Mouse (Mus musculus) heart, adult 8-10 months (tissue): Measurements from ENCODE around the gene Nes. TPM values are rescaled to one million over a fixed set of nuclear protein-coding genes. Genes with fewer than 3 reads are reported as not detected.

Source experiments
- DNase-seq: peaks from one replicate; pipeline ENCODE4 v3.0.0; 2022; ENCODE audit warnings: low spot score
- total RNA-seq, 4 experiments: library from RNA; stranded (reverse); gene quantifications; 2 replicates each; pipeline ENCODE4 v1.2.4; 2022

Nes gene
- total RNA-seq = 10 to 100 TPM; 10.1 to 25.1 (median 18.9) TPM

DNA sequence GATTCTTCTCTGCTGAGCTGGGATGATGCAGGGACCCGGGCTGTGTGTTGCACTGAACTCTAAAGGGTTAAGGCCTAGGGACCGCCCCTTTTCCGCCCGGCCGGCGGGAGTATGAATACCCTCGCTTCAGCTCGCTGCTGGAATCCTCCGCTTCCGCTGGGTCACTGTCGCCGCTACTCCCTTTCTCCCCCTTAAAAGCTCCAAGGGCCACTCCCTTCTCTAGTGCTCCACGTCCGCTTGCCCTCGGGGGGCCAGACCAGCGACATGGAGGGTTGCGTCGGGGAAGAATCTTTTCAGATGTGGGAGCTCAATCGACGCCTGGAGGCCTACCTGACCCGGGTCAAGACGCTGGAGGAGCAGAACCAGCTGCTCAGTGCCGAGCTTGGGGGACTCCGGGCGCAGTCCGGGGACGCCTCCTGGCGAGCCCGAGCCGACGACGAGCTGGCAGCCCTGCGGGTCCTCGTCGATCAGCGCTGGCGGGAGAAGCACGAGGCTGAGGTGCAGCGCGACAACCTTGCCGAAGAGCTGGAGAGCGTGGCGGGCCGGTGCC, at the start of gene Nes:
Gene Nes, plus strand, starts transcription at position 140 of the 550 bp plus-strand sequence.
- DNase-seq = peak; percentile 82

DNA sequence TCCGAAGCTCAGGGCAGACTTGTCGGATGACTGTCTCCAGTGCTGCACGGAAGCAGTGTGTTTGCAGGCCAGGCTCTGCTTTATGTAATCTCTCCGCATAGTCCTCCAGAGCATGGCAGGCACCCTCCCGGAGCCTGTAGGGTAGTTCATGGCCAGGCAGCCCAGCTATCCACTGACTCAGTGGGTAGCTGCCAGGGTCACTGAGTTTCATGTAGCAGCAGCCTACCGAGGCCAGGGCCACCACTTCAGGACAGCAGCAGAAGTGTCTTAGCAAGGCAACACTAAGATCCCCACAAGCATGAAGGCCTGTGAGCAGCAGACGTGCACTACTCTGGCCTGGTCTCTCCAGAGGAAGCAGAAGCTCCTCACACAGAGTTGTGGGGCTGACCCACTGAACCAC, 45.9 kb upstream of the Nes start:
- no peak for DNase-seq

DNA sequence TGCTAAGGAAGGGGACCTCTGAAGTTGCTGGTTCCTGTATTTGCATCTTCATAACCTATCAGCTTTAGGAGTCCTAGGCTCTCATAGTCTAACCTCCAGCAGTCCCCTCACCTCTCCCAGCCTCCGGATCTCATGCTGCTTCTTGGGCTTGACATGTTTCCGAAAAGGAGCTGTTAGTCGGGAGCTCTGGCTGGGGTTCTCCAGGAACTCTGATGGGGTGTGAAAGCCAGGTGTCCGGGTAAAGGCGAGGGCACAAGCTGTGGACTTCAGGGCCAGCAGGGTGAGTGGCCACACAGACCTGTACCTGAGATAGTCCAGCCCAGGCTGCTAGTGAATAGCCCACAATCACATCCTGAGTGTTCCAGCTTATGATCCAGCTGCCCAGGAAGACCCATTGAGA, 43.4 kb upstream of the Nes start:
- DNase-seq = no peak

DNA sequence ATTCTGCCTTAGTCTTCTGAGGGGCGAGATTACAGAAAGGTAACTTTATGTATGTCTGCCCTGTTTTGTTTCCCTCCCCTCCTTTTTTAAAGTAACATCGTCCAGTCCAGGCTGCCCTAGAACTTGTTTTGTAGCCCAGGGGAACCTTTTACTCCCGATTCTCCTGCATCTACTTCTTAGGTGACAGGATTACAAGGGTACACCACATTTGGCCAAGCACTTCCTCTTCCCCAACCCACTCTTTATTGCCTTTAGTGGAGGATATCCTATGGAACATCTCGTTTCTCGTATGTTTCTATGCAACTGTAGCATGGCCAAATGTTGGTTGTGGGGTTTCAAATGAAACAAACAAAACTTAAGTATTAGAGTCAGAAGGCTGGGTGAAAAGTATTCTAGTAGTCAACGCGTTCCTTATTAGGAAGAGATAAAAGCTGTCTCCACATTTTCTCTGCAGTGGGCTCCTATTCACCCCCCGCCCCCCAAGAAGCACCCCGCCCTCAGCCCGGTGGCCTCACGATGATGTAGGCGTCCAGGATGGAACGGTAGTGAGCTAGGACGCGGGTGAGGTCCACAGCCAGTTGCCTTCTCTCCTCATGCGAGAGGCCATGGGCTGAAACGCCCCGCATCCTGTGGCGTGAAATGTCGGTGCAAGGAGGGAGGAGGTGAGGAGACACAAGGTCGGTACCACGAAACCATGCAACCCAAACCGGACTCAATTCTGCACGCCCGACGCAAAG, 41.4 kb upstream of the Nes start:
- DNase-seq = no peak

DNA sequence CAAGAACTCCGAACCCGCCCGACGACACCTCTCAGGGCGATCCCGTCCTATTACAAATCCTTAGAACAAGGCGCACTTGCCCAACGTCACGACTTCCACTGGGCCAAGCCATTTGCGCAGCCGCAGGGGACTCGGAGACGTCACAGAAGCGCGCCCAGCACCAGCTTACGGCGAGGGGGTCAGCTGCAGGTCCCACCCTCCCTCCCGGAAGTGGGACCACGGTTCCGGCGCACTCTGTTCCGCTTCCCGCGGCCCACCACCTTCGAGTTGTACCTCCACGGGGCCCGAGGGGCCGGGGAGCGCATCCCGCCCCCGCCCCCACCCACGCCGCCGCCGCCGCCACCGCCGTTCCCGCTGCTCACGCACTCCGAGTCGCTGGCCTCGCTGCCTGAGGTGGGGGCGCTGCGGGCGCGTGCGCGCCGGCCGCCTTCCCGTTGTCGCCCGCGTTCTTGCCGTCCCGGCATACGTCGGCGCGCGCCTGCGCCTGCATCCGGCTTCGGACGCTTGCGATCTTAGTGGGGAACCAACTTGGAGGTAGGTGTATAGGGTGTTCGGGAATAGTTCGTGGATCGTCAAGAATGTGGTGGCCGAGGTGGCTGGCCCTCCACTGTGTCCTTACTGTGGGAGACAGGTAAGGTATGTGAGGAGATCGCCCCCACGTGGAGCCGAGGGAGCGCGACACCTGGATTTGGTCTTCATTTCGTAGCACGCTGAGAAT, 40.6 kb upstream of the Nes start, which contains the start of the genes Isg20l2 and Rrnad1:
Gene Isg20l2, plus strand, starts transcription at position 237 of the 718 bp plus-strand sequence.
Gene Rrnad1, minus strand, starts transcription at position 640 of the 718 bp plus-strand sequence.
- DNase-seq = peak; percentile 97

DNA sequence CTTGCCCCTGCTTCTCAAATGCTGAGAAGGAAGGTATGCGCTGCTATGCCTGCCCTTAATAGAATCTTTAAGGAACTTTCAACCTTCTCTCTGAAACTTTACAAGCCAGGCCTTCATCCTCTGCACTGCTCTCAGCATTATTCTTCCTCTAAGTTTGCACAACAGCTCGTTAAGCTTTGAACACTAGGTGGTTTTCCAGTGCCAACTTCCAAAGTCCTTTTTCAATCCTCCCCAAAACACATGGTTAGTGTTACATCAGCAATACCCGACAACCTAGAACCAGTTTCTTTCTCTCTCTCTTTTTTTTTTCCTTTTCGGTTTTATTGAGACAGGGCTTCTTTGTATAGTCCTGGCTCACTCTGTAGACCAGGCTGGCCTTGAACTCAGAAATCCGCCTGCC, 36.9 kb upstream of the Nes start:
- no peak for DNase-seq

DNA sequence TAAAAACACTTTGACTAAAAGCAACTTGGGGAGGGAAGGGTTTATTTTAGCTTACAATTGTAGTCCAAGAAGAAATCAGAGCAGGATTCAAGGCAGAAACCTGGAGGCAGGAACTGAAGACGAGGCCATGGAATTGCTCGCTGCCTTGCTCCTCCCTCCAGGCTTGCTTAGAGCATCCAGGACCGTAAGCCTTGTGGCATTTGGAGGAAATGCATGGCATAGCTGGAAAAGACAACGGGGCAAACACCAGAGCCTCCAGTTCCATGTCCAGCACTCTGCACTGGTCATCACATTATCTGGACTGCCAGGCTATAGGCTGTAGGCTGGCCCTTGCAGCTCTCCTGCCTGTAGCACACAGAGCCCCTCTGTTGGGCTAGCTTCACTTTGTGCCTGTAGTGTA, 36.4 kb upstream of the Nes start:
- no peak for DNase-seq

DNA sequence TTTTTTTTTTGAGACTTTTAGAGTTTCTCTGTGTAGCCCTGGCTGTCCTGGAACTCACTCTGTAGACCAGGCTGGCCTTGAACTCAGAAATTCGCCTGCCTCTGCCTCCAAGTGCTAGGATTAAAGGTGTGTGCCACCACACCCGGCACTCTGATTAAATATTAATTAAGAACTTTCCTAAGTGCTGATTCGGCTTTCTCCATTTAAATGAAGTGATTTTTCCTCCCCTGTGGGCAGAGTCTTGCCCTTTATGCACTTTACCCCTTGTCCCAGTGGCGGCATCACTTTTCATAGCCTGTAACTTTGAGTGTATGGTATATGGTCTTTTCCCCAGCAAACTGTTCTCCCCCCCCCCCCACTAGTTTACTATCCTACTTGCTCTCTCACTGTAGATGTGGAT, 35.7 kb upstream of the Nes start:
- DNase-seq = no peak

DNA sequence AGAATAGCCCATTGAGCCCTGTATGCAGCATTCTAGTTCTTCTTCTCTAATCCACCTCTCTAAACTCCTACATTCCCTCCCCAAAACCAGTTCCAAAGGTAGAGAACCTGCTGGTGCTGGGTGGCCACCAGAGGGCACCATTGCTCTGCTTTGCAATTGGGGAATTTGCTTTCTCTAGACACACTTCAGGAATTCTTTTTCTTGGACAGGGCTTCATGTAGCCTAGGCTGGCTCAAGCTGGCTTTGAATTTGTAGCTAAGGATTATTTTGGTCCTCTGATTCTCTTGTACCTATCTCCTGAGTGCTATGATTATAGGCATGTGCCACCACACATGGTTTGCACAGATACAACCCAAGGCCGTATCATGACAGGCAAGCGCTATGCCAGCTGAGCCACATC, 35.1 kb upstream of the Nes start:
- DNase-seq = peak; percentile 76

DNA sequence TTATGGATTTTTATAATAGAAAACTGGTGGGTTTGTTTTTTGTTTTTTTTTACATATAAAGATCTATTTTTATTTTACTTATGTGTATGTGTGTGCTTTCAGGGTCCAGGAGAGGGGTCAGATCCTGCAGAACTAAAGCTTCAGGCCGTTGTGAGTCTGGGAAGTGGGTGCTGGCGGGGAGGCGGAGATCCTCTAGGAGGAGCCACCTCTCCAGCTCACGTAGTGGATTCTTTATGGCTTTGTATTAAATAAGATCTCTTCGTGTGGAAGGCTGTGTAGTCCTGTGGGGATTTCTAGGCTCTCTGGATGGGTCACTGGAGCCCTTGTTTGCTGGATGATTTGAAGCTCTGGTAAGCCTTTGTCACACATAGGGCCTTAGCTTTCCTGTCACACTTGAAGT, 30.3 kb upstream of the Nes start:
- no peak for DNase-seq

DNA sequence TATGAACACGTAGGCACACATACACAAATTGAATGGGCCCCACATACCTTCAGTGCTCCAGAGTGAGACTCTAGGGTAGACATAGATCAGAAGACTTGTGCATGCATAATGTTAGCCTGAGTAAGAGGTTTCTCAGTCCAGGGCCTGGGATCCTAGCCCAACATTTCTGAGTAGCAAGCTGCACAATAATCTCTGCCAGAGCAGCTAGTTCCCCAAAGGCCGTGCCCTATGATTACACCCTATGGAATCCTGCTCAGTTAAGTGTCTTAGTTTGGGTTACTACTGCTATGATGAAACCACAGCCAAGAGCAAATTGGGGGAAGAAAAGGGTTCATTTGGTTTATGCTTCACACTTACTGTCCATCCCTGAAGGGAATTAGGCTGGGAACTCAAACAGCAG, 28.4 kb upstream of the Nes start:
- DNase-seq = no peak

DNA sequence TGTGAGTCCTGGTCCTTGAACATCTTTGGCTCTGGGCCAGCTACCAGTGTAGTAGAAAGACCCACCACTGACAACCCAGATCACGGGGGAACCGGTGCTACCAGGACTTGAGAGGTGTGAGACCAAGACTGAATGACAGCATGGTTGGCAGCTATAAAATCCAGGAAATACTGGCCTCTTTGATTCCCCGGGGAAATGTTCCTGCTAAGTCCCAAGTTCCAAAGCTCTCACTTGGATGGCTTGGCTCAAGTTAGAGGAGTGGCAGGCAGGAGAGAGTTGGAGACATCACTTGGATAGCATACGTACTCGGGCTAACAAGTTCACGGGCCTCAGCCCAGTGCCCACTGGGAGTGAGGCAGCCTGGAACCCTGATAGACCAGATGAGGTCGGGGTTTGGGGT, 27.3 kb upstream of the Nes start:
- no peak for DNase-seq

DNA sequence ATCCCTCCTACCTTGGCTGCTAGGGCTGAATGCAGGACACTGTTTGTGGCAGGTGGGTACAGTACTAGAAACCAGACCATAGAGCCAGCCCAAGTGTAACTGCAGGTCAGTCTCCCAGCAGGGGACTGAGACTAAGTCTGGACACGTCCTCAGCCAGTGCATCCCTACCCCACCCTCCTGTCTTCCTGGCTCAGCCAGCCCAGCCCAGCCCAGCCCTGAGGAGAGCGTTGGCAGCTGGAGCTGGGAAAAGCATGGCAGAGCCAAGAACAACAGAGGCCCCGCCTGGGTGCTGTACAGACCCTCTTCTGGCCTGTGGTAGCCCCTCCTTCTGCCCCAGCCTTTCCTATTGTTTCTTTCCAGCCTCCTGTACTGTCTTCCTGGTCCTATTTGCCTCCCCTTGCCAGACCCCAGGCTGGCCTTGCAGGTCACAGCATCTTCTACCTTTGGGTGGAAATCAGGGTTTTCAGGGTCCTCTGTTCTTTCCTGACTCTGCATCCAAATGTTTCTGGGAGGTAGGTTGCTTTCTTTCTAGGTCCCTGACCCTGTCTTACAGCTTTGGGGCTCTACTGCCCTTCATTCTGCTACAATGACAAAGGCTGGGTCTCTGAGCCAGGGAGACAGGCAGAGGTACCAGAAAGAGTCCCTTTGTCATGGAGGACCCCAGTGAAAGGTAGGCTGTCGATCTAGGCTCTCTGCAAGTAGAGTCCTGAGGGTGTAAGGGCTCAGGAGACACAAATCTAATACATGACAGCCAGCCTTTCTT, 25.9 kb upstream of the Nes start:
- DNase-seq = no peak

DNA sequence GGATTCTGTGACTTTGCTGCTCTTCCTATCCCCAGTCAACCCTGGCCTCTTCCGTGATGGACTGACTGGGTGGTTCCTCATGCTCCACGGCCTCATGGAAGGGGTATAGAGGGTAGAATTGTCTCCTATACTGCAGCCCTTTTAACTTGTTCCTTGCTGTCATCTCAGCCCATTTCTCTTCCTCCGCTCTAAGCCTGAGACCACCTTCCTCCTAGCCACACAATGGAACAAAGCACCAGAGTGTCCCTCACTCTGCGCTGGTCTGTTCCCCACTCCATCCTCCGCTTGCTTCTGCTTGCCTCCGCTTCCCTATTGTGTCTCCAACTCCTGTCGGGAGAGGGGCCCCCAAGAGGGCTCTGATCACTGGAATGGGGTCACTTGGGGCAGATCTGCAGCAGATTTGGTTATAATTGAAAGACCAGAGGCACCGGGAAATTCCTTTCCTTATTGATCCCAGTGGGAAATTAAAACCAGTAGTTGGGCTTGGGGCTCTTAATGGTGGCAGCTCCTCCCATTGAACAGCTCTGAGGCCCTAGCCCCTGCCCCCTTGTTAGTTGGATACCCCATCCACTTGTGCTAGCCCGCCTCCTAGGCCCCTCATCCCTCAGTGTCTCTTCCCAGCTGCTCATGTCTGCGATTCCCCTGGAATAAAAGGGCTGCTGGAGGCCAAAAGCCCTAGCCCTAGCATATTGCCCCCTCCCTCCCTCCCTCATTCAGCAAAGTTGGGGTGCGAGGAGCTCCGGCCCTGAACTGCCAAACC, 24.9 kb upstream of the Nes start:
- no peak for DNase-seq

DNA sequence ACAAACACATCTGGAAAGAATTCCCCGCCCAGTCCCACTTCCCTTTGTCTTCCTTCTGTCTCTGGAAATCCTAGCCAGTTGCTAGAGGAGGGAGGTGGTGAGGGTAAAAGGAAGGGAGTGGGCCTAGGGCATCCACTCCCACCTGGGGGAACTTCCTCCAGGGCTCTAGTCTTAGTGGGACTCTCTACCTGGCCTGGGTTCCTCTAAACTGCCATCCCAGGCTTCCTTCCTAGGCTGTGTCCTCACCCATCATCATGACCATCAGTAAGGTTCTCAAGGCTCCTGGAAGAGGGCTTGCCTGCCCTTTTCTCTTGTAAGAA, 24.4 kb upstream of the Nes start:
- DNase-seq = no peak

DNA sequence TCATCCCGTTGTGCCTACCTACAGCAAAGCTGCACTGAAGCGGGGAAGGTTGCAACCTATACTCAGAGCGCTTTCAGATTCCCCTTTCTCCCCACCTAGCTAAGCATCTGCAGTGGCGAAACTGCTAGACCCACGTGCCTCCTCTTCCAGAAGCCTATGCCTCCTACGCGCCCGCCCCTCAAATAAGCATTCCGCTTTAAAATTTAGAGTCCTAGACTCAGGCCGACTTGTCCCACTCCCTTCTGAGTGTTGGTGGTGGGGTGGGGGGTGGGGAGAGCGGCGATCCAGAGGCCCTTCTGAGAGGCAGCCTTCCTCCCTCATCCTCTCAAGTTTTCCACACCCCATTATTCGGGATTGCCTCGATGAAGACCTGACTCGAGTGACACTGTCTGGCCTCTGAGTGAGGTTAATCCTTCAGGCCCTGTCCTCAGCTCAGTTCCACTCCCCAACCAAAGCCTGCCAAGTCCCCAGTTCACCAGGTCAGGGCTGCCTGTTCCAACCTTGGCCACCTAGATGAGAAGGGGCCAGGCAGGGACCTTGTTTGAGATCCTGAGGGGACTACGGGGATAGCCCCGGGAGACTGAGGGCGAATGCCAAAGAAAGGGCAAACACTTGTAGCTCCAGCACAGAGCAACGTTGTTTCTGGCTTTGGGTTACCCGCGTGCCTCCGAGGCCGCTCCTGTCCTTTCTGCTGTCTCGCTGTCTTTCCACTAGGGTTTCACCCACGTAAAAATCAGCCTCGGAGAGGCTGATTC, 23.6 kb upstream of the Nes start:
- DNase-seq = no peak

DNA sequence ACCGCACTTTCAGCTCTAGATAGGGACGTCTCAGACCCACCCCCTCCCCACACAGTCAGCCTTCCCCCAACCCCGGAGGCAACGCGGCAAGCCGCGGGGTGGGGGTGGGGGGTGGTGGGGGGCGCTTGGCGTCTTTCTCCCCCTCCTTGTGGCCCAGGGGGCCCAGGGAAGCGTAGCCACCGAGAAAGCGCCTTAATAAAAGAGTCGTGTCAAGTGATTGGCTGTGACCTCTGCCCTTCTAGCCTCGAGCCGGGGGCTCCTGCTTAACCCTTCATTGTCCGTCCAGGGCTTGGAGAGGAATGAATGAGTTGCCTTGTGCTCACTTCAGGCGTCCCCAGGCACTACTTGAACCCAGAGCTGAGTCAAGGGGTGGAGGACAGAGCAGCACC, 23.1 kb upstream of the Nes start:
- no peak for DNase-seq

DNA sequence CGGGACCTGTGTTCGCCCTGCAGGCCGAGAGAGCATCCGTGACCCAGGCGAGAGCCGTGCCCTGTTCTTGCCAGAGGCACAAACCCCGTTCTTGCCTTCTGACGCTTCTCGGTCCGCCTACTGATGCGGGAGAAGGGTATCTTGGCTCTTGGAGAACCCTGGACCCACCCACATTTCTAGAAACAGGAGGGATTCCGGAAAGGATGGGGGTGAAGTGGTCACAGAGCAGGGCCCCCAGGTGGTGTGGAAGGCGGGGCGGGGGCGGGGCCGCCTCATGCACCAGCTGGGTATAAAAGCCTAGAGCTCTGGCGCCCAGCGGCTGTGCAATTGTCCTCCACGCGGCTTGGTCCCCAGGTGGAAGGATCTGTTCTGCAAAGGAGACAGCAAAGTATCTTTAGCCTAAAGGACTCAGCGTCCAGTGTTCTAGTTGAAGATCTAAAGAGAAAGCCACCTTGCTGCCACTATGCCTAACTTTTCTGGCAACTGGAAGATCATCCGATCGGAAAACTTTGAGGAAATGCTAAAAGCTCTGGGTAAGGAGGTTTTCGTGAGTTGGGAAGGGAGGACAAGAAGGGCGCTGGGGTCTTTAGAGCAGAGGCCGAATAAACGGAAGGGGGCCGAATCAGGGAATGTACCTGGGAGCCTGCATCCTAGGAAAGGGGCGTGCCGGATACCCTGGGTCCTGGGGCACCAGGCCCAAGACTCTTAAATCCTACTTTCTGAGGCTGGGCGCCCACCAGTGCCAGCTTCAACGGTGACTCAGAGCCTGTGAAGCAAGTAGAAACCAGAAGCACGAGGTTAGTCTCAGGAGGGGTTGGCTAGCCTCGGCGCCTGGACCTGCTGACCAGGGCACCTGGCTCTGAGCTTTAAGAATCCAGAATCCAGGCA, 22.3 kb upstream of the Nes start, which contains the start of gene Crabp2:
Gene Crabp2, plus strand, starts transcription at position 289 of the 888 bp plus-strand sequence.
- no peak for DNase-seq

DNA sequence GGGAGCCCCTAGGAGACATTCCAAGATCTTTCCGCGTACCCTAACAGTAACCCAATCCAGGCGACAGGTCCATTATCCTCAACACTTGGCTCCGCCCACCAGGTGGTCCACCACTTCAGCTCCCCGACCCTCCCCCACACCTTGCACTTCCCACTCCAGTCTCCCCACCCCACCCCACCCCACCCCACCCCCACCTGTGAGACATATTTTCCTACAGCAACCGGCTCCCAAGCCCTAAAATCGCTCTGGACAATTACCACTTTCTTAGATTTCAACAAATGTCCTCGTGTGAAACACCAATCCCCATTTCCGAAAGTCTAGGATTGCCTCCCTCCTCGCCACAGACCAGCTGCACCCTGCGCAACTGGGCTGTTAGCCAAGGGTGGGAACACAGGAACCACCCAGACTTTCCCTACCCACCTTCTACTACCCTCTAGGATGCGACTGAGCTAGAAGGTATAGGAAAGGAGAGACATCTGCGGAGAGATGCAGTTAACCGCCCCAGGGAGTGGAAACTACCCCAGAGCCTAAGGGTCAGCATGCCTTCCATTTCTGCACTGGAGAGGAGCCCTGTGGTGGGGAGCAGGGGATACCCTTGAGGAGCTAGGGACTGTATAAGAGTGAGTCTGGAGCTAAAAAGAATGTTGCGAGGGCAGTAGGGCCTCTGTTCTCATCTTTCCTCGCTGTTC, 21.5 kb upstream of the Nes start:
- DNase-seq = no peak
